Mouse (Mus musculus): ENCODE data around the gene Sgtb. TPM values are rescaled to one million over a fixed set of nuclear protein-coding genes. Genes with fewer than 3 reads are reported as not detected.

Gene Sgtb
- total RNA-seq (2021) (under 1 TPM; 0.57 to 0.99 TPM), polyA plus RNA-seq (2012; rRNA removed) (0.39 and 0.70 TPM in 2 replicates)
- long read RNA-seq: 0 reads

DNA sequence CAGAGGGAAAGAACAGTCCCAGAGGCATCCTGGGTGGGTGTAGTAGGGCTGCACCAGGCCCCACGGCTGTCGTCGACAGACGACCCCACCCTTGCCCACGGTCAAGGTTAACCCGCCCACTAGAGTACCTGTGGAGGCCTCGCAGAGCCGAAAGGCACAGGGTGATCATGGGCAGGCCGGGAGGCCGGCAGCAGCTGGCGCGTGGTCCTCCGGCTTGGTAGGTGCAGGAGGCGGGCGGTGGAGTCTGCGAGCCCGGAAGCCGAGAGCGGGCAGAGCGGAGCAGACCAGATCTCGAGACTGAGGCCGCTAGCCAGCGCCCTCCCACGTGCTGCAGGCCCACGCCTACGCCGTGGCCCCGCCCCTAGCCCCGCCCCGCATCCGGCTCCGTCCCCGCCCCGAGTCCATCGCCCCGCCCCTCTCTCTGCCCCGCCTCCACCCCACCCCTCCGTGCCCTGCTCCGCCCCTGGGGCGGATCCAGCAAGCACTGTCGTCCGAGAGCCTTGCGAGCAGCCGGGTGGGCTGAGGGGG is at the start of gene Sgtb, which contains the start of gene Nln:
Gene Sgtb (plus strand): TSS at position 454 of the 528 bp plus-strand sequence.
Gene Nln (minus strand): TSS at position 327 of the 528 bp plus-strand sequence.
- WGBS: under 1% methylated on average over 30 of the region's 44 CpGs
- Histone ChIP-seq H3K4me1 (ENCODE audit: control insufficient read depth, insufficient read depth, low read length) (no peaks in the 10 kb centered on the region; the same call in 1 of the 2 replicates), H3K4me3 (peak within 1 kb of the TSS; percentile 96), H3K9ac (ENCODE audit: low read depth, low read length) (peak within 1 kb of the TSS; percentile 82), H3K27me3 (ENCODE audit: control insufficient read depth, insufficient read depth, low read length) (no peaks in the 10 kb centered on the region), H3K36me3 (ENCODE audit: control insufficient read depth, insufficient read depth, low read length) (no peaks in the 10 kb centered on the region), H3K27ac (peak within 1 kb of the TSS; percentile 71), H3K79me2 (replicated peaks; ENCODE audit: control insufficient read depth, insufficient read depth, low read length) (no peaks in the 10 kb centered on the region)
- intact Hi-C loops (cut with DNase I): loop anchor here (2.0 to 5.0 kb wide), 2 partner anchors 69 to 187 kb away; partner anchors contain the start of genes Erbin, Trappc13 and Trim23
- DNase-seq: peak; percentile 88 to 91
- TF ChIP-seq POLR2A (IDR thresholded peaks at IDR 0.05; ENCODE audit: insufficient read depth, low read depth, low read length) (peak; percentile 56; the same call in 1 of the 2 replicates), EP300 (IDR thresholded peaks at IDR 0.05; ENCODE audit: insufficient read depth, low read depth, low read length) (no peak)

DNA sequence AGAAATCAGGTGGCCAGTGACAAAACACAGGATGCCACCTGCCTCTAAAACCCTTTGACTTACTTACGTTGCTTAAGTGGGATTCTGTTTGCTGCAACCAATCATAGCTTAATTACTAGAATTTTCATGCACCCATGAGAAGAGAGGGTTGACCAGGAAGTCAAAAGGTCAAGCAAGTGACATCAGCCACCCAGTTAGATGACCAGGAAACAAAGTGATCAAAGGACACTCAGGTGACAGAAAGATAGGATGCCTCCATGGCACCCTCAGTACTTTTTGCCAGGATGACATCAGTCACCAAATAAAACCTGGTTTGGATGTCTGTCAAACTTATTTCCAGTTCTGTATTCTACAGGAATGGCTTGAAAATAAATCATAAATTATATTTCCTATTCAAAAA is 49.3 kb upstream of the Sgtb start:
- DNase-seq: no peak
- TF ChIP-seq EP300 (IDR thresholded peaks at IDR 0.05; ENCODE audit: insufficient read depth, low read depth, low read length) (no peak), POLR2A (IDR thresholded peaks at IDR 0.05; ENCODE audit: insufficient read depth, low read depth, low read length) (no peak), CTCF (IDR thresholded peaks at IDR 0.05) (no peak)
- intact Hi-C loops (cut with DNase I): no loop called here
- Histone ChIP-seq H3K79me2 (replicated peaks; ENCODE audit: control insufficient read depth, insufficient read depth, low read length) (no peaks in the 10 kb centered on the region), H3K4me3 (no peak overlapping the region), H3K9ac (ENCODE audit: low read depth, low read length) (no peak overlapping the region), H3K27ac (no peak overlapping the region), H3K36me3 (ENCODE audit: control insufficient read depth, insufficient read depth, low read length) (no peaks in the 10 kb centered on the region; the same call in 1 of the 2 replicates), H3K4me1 (ENCODE audit: control insufficient read depth, insufficient read depth, low read length) (no peaks in the 10 kb centered on the region), H3K27me3 (ENCODE audit: control insufficient read depth, insufficient read depth, low read length) (no peaks in the 10 kb centered on the region)
- 82% methylated on average over 1 of the region's 1 CpGs for WGBS

DNA sequence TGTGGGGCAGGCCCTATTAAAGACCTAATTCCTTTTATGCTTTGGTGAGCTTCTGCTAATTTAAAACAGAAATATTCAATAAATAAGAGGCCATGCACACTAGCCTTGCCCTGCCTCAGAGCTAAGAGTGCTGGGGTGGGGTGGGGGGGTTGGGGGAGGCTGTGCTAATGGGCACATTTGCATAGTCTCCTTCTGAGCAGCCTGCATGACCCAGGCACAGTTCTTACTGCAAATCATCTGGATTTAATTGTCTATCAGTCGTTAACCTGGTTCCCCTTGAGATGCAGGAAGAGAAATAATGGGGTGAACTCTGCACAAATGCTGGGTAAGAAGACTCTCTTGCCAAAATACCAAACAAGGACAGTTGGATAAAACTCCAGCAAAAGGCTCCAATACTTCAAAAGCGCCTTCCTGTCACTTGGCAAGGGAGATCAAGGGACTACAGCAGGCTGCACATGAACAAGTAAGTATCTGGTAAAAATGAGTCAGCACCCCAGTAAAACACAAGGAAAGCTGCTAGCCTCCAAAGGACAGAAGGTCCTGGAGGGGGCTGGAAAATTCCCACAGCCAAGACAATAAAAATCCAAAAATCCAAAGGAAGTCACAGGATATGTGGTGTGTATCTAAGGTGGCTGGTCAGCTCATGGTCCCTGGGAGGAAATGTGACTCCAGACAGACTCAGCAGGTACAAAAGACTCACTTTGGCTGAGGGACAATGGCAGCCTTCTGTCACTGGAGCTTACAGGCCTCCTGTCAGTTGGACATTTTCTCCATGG is 47.4 kb upstream of the Sgtb start:
- no peaks in the 10 kb centered on the region; the same call in 1 of the 2 replicates for H3K36me3 ChIP-seq (ENCODE audit: control insufficient read depth, insufficient read depth, low read length)
- no peaks in the 10 kb centered on the region for H3K79me2 ChIP-seq (replicated peaks; ENCODE audit: control insufficient read depth, insufficient read depth, low read length)
- DNase-seq: no peak
- H3K9ac ChIP-seq (ENCODE audit: low read depth, low read length): no peak overlapping the region
- intact Hi-C loops (cut with DNase I): no loop called here
- H3K27ac ChIP-seq: no peak overlapping the region
- no peaks in the 10 kb centered on the region for H3K27me3 ChIP-seq (ENCODE audit: control insufficient read depth, insufficient read depth, low read length)
- no peak for TF ChIP-seq CTCF (IDR thresholded peaks at IDR 0.05)
- TF ChIP-seq POLR2A (IDR thresholded peaks at IDR 0.05; ENCODE audit: insufficient read depth, low read depth, low read length): no peak
- TF ChIP-seq EP300 (IDR thresholded peaks at IDR 0.05; ENCODE audit: insufficient read depth, low read depth, low read length): no peak
- 50% methylated on average over 2 of the region's 2 CpGs for WGBS
- no peak overlapping the region for H3K4me3 ChIP-seq
- H3K4me1 ChIP-seq (ENCODE audit: control insufficient read depth, insufficient read depth, low read length): no peaks in the 10 kb centered on the region

DNA sequence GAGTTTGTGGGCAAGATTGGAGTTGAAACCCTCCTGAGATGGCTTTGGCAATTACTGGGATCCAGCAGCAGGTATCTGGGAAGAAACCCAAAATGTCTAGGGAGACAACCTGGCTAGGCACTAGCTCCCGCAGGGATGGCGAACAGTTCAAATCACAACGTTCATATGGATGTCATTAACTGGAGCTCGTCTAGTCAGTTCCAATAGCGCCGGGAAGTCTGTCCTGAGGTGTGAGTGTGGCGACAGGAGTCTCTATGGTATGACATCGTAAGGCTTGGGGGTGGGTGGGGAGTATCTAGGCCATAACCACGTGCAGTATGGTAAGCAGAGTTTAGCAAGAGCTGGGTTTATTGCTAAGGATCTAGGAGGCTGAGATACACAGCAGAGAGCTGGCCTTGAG is 46.5 kb upstream of the Sgtb start:
- DNase-seq: no peak
- Histone ChIP-seq H3K36me3 (ENCODE audit: control insufficient read depth, insufficient read depth, low read length) (no peaks in the 10 kb centered on the region; the same call in 1 of the 2 replicates), H3K9ac (ENCODE audit: low read depth, low read length) (no peak overlapping the region), H3K4me1 (ENCODE audit: control insufficient read depth, insufficient read depth, low read length) (no peaks in the 10 kb centered on the region), H3K4me3 (no peak overlapping the region), H3K27ac (no peak overlapping the region), H3K27me3 (ENCODE audit: control insufficient read depth, insufficient read depth, low read length) (no peaks in the 10 kb centered on the region), H3K79me2 (replicated peaks; ENCODE audit: control insufficient read depth, insufficient read depth, low read length) (no peaks in the 10 kb centered on the region)
- intact Hi-C loops (cut with DNase I): no loop called here
- 86% methylated on average over 9 of the region's 9 CpGs for WGBS
- TF ChIP-seq POLR2A (IDR thresholded peaks at IDR 0.05; ENCODE audit: insufficient read depth, low read depth, low read length) (no peak), EP300 (IDR thresholded peaks at IDR 0.05; ENCODE audit: insufficient read depth, low read depth, low read length) (no peak), CTCF (IDR thresholded peaks at IDR 0.05) (no peak)

DNA sequence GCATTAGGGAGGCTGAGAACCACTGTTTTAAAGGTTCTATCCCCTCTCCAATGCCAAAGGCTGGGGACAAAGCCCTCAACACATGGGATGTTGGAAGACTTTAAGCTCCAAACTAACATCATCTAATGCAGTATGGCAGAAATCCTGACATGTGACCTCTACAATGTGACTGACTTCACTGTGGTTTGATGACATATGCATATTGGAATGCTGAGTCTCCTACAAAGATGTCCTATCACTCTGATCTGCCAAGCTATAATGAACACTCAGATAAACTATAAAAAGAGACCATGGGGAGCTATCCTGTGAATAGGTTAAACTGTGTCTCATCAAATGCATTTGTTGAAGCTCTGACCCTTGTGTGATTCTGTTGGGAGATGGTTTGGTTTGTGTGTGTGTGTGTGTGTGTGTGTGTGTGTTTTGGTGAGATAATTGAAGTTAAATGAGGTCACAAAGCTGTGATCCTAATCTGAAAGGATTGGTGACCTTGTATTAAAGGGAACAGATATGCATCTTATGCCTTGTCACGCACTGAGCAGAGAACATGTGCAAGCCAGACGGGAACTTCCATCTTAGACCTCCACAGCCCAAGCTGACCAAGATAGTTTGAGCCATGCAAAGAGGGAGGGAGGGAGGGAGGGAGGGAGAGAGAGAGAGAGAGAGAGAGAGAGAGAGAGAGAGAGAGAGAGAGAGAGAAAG is 43.7 kb upstream of the Sgtb start:
- Histone ChIP-seq H3K36me3 (ENCODE audit: control insufficient read depth, insufficient read depth, low read length) (peaks cover 3% of the 10 kb centered on the region), H3K79me2 (replicated peaks; ENCODE audit: control insufficient read depth, insufficient read depth, low read length) (no peaks in the 10 kb centered on the region), H3K27me3 (ENCODE audit: control insufficient read depth, insufficient read depth, low read length) (no peaks in the 10 kb centered on the region), H3K27ac (no peak overlapping the region), H3K9ac (ENCODE audit: low read depth, low read length) (no peak overlapping the region), H3K4me3 (no peak overlapping the region), H3K4me1 (ENCODE audit: control insufficient read depth, insufficient read depth, low read length) (peaks cover 2% of the 10 kb centered on the region)
- no peak for TF ChIP-seq POLR2A (IDR thresholded peaks at IDR 0.05; ENCODE audit: insufficient read depth, low read depth, low read length)
- TF ChIP-seq CTCF (IDR thresholded peaks at IDR 0.05): no peak
- no peak for TF ChIP-seq EP300 (IDR thresholded peaks at IDR 0.05; ENCODE audit: insufficient read depth, low read depth, low read length)
- 92% methylated on average over 2 of the region's 2 CpGs for WGBS
- intact Hi-C loops (cut with DNase I): no loop called here
- no peak for DNase-seq

Measured in heart, adult 2 months (tissue).